In genomic region chr6:36769012-36769411, GRCm38 (mm10) we compare ENCODE assay signal across 27 mouse cellular contexts. TPM values are rescaled to one million over a fixed set of nuclear protein-coding genes. Genes with fewer than 3 reads are reported as not detected.
DNase-seq lines count a peak whose midpoint lies in the region; ATAC-seq lines count a peak whose summit lies in the region.
"Had no signal": no experiment of that assay in that cellular context is flagged by ENCODE, and none has a peak within 500 bp of the region (broad histone marks: within the 10 kb centered on the region; RNA-seq: fewer than 3 reads in every experiment).

No protein-coding gene starts in this region.

- H3K9me3 ChIP-seq in forebrain, embryonic 11.5 days (ENCODE audit: control insufficient read depth, low read length) = no peaks in the 10 kb centered on the region
- no peaks in the 10 kb centered on the region for H3K9me3 ChIP-seq in forebrain, embryonic 12.5 days
- no peaks in the 10 kb centered on the region for H3K9me3 ChIP-seq in hindbrain, embryonic 16.5 days (ENCODE audit: control insufficient read depth, low read length)
- no peaks in the 10 kb centered on the region for H3K9me3 ChIP-seq in hindbrain, embryonic 10.5 days
- no peaks in the 10 kb centered on the region for H3K9me3 ChIP-seq in midbrain, embryonic 16.5 days (replicated peaks; ENCODE audit: control insufficient read depth, low read length, poor library complexity, severe bottlenecking)
- no peaks in the 10 kb centered on the region for H3K9me3 ChIP-seq in midbrain, embryonic 13.5 days
- H3K9me3 ChIP-seq: embryonic facial prominence, embryonic 13.5 days; embryonic facial prominence, embryonic 15.5 days; forebrain, embryonic 10.5 days had no signal

- no peak overlapping the region for H3K27ac ChIP-seq in forebrain, embryonic 11.5 days (ENCODE audit: low read depth, low read length)
- H3K27ac ChIP-seq in forebrain, embryonic 12.5 days = no peak overlapping the region
- no peak overlapping the region for H3K27ac ChIP-seq in hindbrain, embryonic 16.5 days (ENCODE audit: low read depth, low read length)
- no peak overlapping the region for H3K27ac ChIP-seq in hindbrain, embryonic 10.5 days
- H3K27ac ChIP-seq in midbrain, embryonic 16.5 days (ENCODE audit: low read length) = no peak overlapping the region
- H3K27ac ChIP-seq in midbrain, embryonic 13.5 days = no peak overlapping the region
- H3K27ac ChIP-seq: embryonic facial prominence, embryonic 13.5 days; embryonic facial prominence, embryonic 15.5 days; forebrain, embryonic 10.5 days had no signal

- H3K9ac ChIP-seq in forebrain, embryonic 11.5 days (ENCODE audit: low read length) = no peak overlapping the region
- no peak overlapping the region for H3K9ac ChIP-seq in forebrain, embryonic 12.5 days
- H3K9ac ChIP-seq in hindbrain, embryonic 16.5 days (ENCODE audit: low read depth, low read length) = no peak overlapping the region
- no peak overlapping the region for H3K9ac ChIP-seq in midbrain, embryonic 16.5 days (ENCODE audit: low read depth, low read length)
- H3K9ac ChIP-seq in midbrain, embryonic 13.5 days (replicated peaks) = no peak overlapping the region
- H3K9ac ChIP-seq: embryonic facial prominence, embryonic 13.5 days; embryonic facial prominence, embryonic 15.5 days had no signal

- WGBS in forebrain, embryonic 11.5 days = 62% methylated on average over 3 of the region's 3 CpGs
- WGBS in forebrain, embryonic 12.5 days = 67% methylated on average over 3 of the region's 3 CpGs
- WGBS in hindbrain, embryonic 16.5 days = 54% methylated on average over 3 of the region's 3 CpGs
- 81% methylated on average over 3 of the region's 3 CpGs for WGBS in hindbrain, embryonic 10.5 days
- WGBS in midbrain, embryonic 16.5 days = 56% methylated on average over 3 of the region's 3 CpGs
- WGBS in midbrain, embryonic 13.5 days = 61% methylated on average over 3 of the region's 3 CpGs

- no peaks in the 10 kb centered on the region; the same call in 1 of the 2 replicates for H3K36me3 ChIP-seq in forebrain, embryonic 11.5 days (ENCODE audit: control insufficient read depth, insufficient read depth, low read length)
- peaks cover 29% of the 10 kb centered on the region for H3K36me3 ChIP-seq in forebrain, embryonic 12.5 days (replicated peaks)
- no peaks in the 10 kb centered on the region; the same call in 1 of the 2 replicates for H3K36me3 ChIP-seq in hindbrain, embryonic 16.5 days (ENCODE audit: control insufficient read depth, insufficient read depth, low read length)
- peaks cover 65% of the 10 kb centered on the region for H3K36me3 ChIP-seq in hindbrain, embryonic 10.5 days
- H3K36me3 ChIP-seq in midbrain, embryonic 16.5 days (ENCODE audit: control insufficient read depth, insufficient read depth, low read length) = no peaks in the 10 kb centered on the region
- peaks cover 23% of the 10 kb centered on the region for H3K36me3 ChIP-seq in midbrain, embryonic 13.5 days
- H3K36me3 ChIP-seq: G1E had no signal

- no peak for DNase-seq in forebrain, embryonic 11.5 days (ENCODE audit: low spot score)
- DNase-seq in hindbrain, embryonic 10.5 days (ENCODE audit: low spot score) = no peak
- DNase-seq: adrenal gland, adult 8-10 months; adrenal gland, postnatal 14 days; adrenal gland, postnatal 36 days; B cell, adult 2 months; cerebellum, adult 11-12 months; cerebellum, adult 2 months; cerebellum, adult 9-10 months; cerebellum, postnatal 10 days; cerebellum, postnatal 25 days; embryo, embryonic 11 days had no signal

- peak; percentile 58; the same call in 1 of the 2 replicates for ATAC-seq in forebrain, embryonic 11.5 days (replicated peaks; ENCODE audit: low FRiP score)
- no peak for ATAC-seq in forebrain, embryonic 12.5 days (ENCODE audit: low FRiP score)
- ATAC-seq in hindbrain, embryonic 16.5 days = 0 out of 2 replicates have a peak, but pooled peaks have one; percentile 34
- 0 out of 2 replicates have a peak, but pooled peaks have one; percentile 54 for ATAC-seq in midbrain, embryonic 16.5 days
- ATAC-seq in midbrain, embryonic 13.5 days = no peak
- ATAC-seq: activated CD4-positive, CD25-positive, alpha-beta regulatory T cell, adult 4 months; CD4-positive, CD25-positive, alpha-beta regulatory T cell, adult 4 months; forebrain, embryonic 14.5 days; forebrain, embryonic 16.5 days; Patski had no signal

- no peaks in the 10 kb centered on the region for H3K27me3 ChIP-seq in forebrain, embryonic 11.5 days (ENCODE audit: control insufficient read depth, insufficient read depth, low read length)
- no peaks in the 10 kb centered on the region for H3K27me3 ChIP-seq in forebrain, embryonic 12.5 days
- H3K27me3 ChIP-seq in hindbrain, embryonic 16.5 days (replicated peaks; ENCODE audit: control insufficient read depth, insufficient read depth, low read length) = no peaks in the 10 kb centered on the region
- peaks cover 72% of the 10 kb centered on the region for H3K27me3 ChIP-seq in hindbrain, embryonic 10.5 days (ENCODE audit: insufficient read depth, poor library complexity, severe bottlenecking)
- H3K27me3 ChIP-seq in midbrain, embryonic 16.5 days (ENCODE audit: control insufficient read depth, insufficient read depth, low read depth, low read length) = no peaks in the 10 kb centered on the region
- peaks cover 34% of the 10 kb centered on the region for H3K27me3 ChIP-seq in midbrain, embryonic 13.5 days
- H3K27me3 ChIP-seq: CH12.LX; embryonic facial prominence, embryonic 13.5 days; embryonic facial prominence, embryonic 15.5 days had no signal

- H3K4me2 ChIP-seq in forebrain, embryonic 11.5 days (ENCODE audit: low read depth, low read length, severe bottlenecking) = no peak overlapping the region
- no peak overlapping the region for H3K4me2 ChIP-seq in forebrain, embryonic 12.5 days
- no peak overlapping the region for H3K4me2 ChIP-seq in hindbrain, embryonic 16.5 days (ENCODE audit: low read length)
- H3K4me2 ChIP-seq in midbrain, embryonic 16.5 days (ENCODE audit: low read length) = no peak overlapping the region
- no peak overlapping the region for H3K4me2 ChIP-seq in midbrain, embryonic 13.5 days (replicated peaks)
- H3K4me2 ChIP-seq: embryonic facial prominence, embryonic 13.5 days; embryonic facial prominence, embryonic 15.5 days had no signal

- no peaks in the 10 kb centered on the region for H3K4me1 ChIP-seq in forebrain, embryonic 11.5 days (replicated peaks; ENCODE audit: control insufficient read depth, insufficient read depth, low read length)
- H3K4me1 ChIP-seq in forebrain, embryonic 12.5 days = peaks cover 9% of the 10 kb centered on the region
- H3K4me1 ChIP-seq in hindbrain, embryonic 16.5 days (ENCODE audit: control insufficient read depth, insufficient read depth, low read depth, low read length) = peaks cover under 1% of the 10 kb centered on the region
- peaks cover 20% of the 10 kb centered on the region for H3K4me1 ChIP-seq in hindbrain, embryonic 10.5 days (replicated peaks)
- peaks cover 2% of the 10 kb centered on the region for H3K4me1 ChIP-seq in midbrain, embryonic 16.5 days (ENCODE audit: control insufficient read depth, insufficient read depth, low read length)
- peaks cover 5% of the 10 kb centered on the region for H3K4me1 ChIP-seq in midbrain, embryonic 13.5 days (replicated peaks)
- H3K4me1 ChIP-seq: embryonic facial prominence, embryonic 13.5 days; embryonic facial prominence, embryonic 15.5 days had no signal

- H3K4me3 ChIP-seq in forebrain, embryonic 11.5 days (ENCODE audit: low read depth, low read length) = no peak overlapping the region
- no peak overlapping the region for H3K4me3 ChIP-seq in forebrain, embryonic 12.5 days (replicated peaks)
- H3K4me3 ChIP-seq in hindbrain, embryonic 16.5 days (ENCODE audit: low read length) = no peak overlapping the region
- no peak overlapping the region for H3K4me3 ChIP-seq in hindbrain, embryonic 10.5 days
- no peak overlapping the region for H3K4me3 ChIP-seq in midbrain, embryonic 16.5 days (ENCODE audit: low read depth, low read length)
- H3K4me3 ChIP-seq in midbrain, embryonic 13.5 days (replicated peaks) = no peak overlapping the region
- H3K4me3 ChIP-seq: embryonic facial prominence, embryonic 13.5 days; embryonic facial prominence, embryonic 15.5 days; erythroblast, embryonic 14.5 days; forebrain, embryonic 10.5 days had no signal

RNA-seq across cellular contexts. Expression of gene Ptn, which starts 41.0 kb away (rescaled TPM):
- 188 and 192 TPM in 2 replicates for polyA plus RNA-seq in forebrain, embryonic 11.5 days (2014; fragmentation: Nextera tagmentation; extraction: Ambion mirVana)
- polyA plus RNA-seq in forebrain, embryonic 12.5 days (2016; fragmentation: Nextera tagmentation; extraction: Ambion mirVana) = 310 and 357 TPM in 2 replicates
- 800 and 988 TPM in 2 replicates for polyA plus RNA-seq in hindbrain, embryonic 16.5 days (2015; fragmentation: Nextera tagmentation; extraction: Ambion mirVana)
- polyA plus RNA-seq in hindbrain, embryonic 10.5 days (2016; fragmentation: Nextera tagmentation; extraction: Ambion mirVana) = 232 and 295 TPM in 2 replicates
- polyA plus RNA-seq in midbrain, embryonic 16.5 days (2015; fragmentation: Nextera tagmentation; extraction: Ambion mirVana) = 861 and 866 TPM in 2 replicates
- 499 and 584 TPM in 2 replicates for polyA plus RNA-seq in midbrain, embryonic 13.5 days (2015; fragmentation: Nextera tagmentation; extraction: Ambion mirVana)
- polyA plus RNA-seq: activated CD4-positive, CD25-positive, alpha-beta regulatory T cell, adult 4 months; CD4-positive, CD25-positive, alpha-beta regulatory T cell, adult 4 months; erythroblast, embryonic 14.5 days; G1E; Patski had no signal

Comparison
In these comparisons a context has a peak if more than half of its experiments do, and no peak if none do; other contexts are left out.
1. ATAC-seq: peak in forebrain, embryonic 11.5 days (single experiment), hindbrain, embryonic 16.5 days (single experiment) and midbrain, embryonic 16.5 days (single experiment); none in forebrain, embryonic 12.5 days (single experiment) and midbrain, embryonic 13.5 days (single experiment).